Mouse (Mus musculus) lung, embryonic 14.5 days (tissue): Measurements from ENCODE around the gene Gm20388. TPM values are rescaled to one million over a fixed set of nuclear protein-coding genes. Genes with fewer than 3 reads are reported as not detected.

Experiments
- ATAC-seq: fragments of 200-750 bp; cut with Nextera tagmentation; 2 replicates; pipeline ENCODE4 v1.8.0; 2017; ENCODE audit warnings: mild to moderate bottlenecking, moderate TSS enrichment, moderate library complexity; ENCODE audit not compliant: insufficient read depth
- DNase-seq: peaks from one replicate; pipeline ENCODE4 v3.0.0-alpha.2; 2015
- H3K27ac ChIP-seq: fragments of 300-500 bp; sonication (generic); 2 replicates; pipeline ENCODE4 v1.5.1; 2014; ENCODE audit warnings: low read depth, mild to moderate bottlenecking, moderate library complexity
- H3K27me3 ChIP-seq: fragments of 300-500 bp; sonication (generic); 2 replicates; pipeline ENCODE4 v1.6.1; 2014; ENCODE audit warnings: low read length, control low read depth; ENCODE audit not compliant: insufficient read depth
- H3K36me3 ChIP-seq: fragments of 300-500 bp; sonication (generic); 2 replicates; pipeline ENCODE4 v1.6.1; 2014; ENCODE audit warnings: control low read depth; ENCODE audit not compliant: insufficient read depth
- H3K4me1 ChIP-seq: fragments of 300-500 bp; sonication (generic); 2 replicates; pipeline ENCODE4 v1.6.1; 2014; ENCODE audit warnings: antibody characterized with exemption, control low read depth; ENCODE audit not compliant: insufficient read depth
- H3K4me2 ChIP-seq: fragments of 300-500 bp; sonication (generic); 2 replicates; pipeline ENCODE4 v1.6.1; 2014; ENCODE audit warnings: mild to moderate bottlenecking
- H3K4me3 ChIP-seq: fragments of 300-500 bp; sonication (generic); 2 replicates; pipeline ENCODE4 v1.5.1; 2014; ENCODE audit warnings: low read depth, low read length
- H3K9ac ChIP-seq: fragments of 300-500 bp; sonication (generic); 2 replicates; pipeline ENCODE4 v1.6.1; 2014
- H3K9me3 ChIP-seq: fragments of 300-500 bp; sonication (generic); 2 replicates; pipeline ENCODE4 v1.6.1; 2016; ENCODE audit warnings: low read depth, low read length, control low read depth
- CTCF ChIP-seq: IDR thresholded peaks from 2 replicates; pipeline ENCODE4 v1.5.1; 2016; ENCODE audit warnings: antibody characterized with exemption, low read depth
- WGBS: fragments of 180-500 bp; shearing (Covaris S2); extraction: QIAGEN DNeasy Blood & Tissue Kit; methylation state at CpG from one replicate; pipeline ENCODE4 v1.1.7; 2014; 5-methylcytosine and 5-hydroxymethylcytosine counted together
- polyA plus RNA-seq: library from polyadenylated mRNA; unstranded; fragments of >200 nt; fragmentation: Nextera tagmentation; extraction: Ambion mirVana; gene quantifications from 2 replicates; pipeline ENCODE4 v1.2.1, GENCODE M21; 2014

The Gm20388 gene
- polyA plus RNA-seq, 1 experiment from 2014 or later = not detected

DNA sequence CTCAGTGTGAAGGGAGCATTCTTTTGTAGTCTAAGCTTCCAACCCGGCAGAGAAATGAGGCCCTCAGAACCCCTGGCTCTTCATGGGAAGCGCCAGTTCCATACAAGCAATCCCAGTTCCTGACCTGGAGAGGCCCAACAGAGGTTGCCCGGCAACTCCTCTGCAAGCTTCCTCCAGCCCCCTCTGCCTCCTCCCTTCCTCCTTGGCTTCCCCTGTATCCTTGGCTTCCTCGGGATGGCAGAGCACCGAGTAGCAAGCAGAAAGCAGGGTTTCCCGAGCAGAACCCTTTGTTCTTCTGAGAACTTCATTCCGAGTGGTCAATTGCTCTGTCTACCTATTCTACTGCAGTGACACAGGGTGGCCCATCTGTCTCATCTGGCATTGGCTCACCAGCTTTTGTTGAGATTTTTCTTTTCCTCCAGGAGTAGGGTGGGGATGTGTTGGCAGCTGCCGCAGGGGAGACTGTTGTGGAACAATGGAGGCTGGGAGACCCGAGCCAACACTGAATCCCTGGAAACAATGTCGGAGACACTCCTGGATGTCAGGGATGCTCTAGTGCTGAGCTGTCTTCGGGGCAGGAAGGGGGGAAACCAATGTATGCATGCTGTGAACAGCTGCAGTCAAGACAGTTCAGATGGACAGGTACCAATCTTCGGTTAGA, 2795.4 kb downstream of the Gm20388 start:
- 46% methylated on average over 12 of the region's 12 CpGs for WGBS
- no peak overlapping the region for H3K9ac ChIP-seq
- H3K27ac ChIP-seq = no peak overlapping the region
- no peaks in the 10 kb centered on the region for H3K9me3 ChIP-seq
- TF ChIP-seq CTCF = no peak
- H3K27me3 ChIP-seq = no peaks in the 10 kb centered on the region
- no peak overlapping the region for H3K4me3 ChIP-seq
- ATAC-seq (no peak), DNase-seq (no peak)
- H3K4me1 ChIP-seq = no peaks in the 10 kb centered on the region
- no peaks in the 10 kb centered on the region for H3K36me3 ChIP-seq
- no peak overlapping the region for H3K4me2 ChIP-seq

DNA sequence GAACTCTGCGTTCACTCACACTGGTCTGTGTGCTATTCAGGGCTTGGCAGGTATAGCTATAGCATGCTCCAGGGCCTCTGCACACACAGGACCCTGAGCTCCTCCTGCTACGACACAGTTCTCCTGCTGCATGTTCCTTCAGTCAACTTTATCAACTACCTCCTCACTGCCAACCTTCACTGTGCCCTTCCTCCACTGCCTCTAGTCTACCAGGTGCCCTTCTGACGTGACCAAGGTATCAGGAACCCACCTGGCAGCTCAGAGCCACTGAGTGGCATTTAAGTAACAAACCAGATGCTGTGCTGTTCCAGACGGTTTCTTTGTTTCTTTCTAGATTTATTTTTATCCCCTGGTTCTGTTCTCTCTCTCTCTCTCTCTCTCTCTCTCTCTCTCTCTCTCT, 2796.5 kb downstream of the Gm20388 start:
- Histone ChIP-seq H3K27ac (no peak overlapping the region), H3K4me3 (no peak overlapping the region), H3K9me3 (no peaks in the 10 kb centered on the region), H3K4me2 (no peak overlapping the region), H3K27me3 (no peaks in the 10 kb centered on the region), H3K36me3 (no peaks in the 10 kb centered on the region), H3K9ac (no peak overlapping the region), H3K4me1 (no peaks in the 10 kb centered on the region)
- no peak for DNase-seq
- ATAC-seq = no peak
- TF ChIP-seq CTCF = no peak
- 49% methylated on average over 4 of the region's 4 CpGs for WGBS

DNA sequence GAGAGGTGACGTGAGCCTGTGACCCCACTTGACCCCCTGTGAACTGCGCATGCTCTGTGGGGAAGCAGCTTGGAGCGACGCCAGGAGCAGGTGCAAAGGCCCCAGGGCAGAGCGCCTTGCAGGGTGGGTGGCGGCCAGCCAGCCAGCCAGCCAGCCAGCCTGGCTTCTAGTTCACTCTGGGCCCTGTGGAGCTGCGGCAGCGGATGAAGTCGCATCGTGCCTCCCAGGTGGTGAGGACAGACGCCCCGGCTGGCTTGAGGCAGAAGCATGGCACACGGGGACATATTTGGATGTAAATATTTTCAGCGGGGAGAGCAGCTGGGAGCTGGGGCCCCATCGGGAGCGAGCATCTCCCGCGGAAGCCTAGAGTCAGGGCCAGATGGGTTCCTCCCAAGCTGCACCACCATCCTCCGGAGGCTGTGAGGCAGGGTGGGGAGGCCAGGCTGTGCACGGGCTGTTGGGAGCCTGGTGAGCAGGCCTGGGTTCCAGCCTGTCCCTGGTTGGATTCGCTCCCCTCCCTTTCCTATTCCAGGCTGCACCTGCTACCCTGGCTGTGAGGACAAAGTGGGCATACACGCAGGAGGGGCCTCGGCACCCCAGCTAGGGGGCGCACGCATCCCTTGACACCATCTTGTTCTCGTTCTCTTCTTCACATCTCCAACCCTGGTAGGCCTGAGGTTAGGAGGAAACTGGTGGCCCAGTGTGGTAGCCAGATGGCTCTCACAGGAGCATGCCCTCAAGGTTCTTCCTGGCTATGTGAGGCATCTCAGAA, 2798.9 kb downstream of the Gm20388 start:
- Histone ChIP-seq H3K9ac (no peak overlapping the region), H3K4me2 (no peak overlapping the region), H3K4me3 (no peak overlapping the region), H3K27ac (no peak overlapping the region), H3K9me3 (no peaks in the 10 kb centered on the region), H3K4me1 (no peaks in the 10 kb centered on the region), H3K36me3 (no peaks in the 10 kb centered on the region), H3K27me3 (no peaks in the 10 kb centered on the region)
- ATAC-seq (no peak), DNase-seq (no peak)
- 42% methylated on average over 26 of the region's 26 CpGs for WGBS
- peak; percentile 38; the same call in 1 of the 2 replicates for TF ChIP-seq CTCF

DNA sequence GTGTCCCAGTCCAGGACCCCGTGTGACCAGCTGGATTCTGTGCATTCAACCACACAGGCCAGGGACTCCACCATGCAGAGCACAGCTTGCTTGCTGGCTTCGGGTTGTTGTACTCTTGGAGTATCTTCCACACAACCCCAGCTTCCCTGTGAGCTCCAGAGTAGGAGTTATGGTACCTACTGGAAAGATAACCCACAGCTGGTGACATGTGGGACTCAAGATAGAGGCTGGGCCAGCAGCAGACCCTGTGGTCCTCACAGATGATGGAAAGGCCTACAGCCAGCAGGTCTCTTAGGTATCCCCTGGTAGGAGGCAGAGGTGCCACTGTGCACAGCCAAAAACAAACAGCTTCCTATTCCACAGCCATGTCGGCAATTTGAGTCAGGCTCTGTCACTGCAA, 2800.8 kb downstream of the Gm20388 start:
- Histone ChIP-seq H3K4me3 (no peak overlapping the region), H3K27ac (no peak overlapping the region), H3K4me2 (no peak overlapping the region), H3K4me1 (no peaks in the 10 kb centered on the region), H3K9ac (no peak overlapping the region), H3K27me3 (no peaks in the 10 kb centered on the region), H3K9me3 (no peaks in the 10 kb centered on the region), H3K36me3 (no peaks in the 10 kb centered on the region)
- TF ChIP-seq CTCF = no peak
- DNase-seq = no peak
- no peak for ATAC-seq
- WGBS = 70% methylated on average over 3 of the region's 3 CpGs

DNA sequence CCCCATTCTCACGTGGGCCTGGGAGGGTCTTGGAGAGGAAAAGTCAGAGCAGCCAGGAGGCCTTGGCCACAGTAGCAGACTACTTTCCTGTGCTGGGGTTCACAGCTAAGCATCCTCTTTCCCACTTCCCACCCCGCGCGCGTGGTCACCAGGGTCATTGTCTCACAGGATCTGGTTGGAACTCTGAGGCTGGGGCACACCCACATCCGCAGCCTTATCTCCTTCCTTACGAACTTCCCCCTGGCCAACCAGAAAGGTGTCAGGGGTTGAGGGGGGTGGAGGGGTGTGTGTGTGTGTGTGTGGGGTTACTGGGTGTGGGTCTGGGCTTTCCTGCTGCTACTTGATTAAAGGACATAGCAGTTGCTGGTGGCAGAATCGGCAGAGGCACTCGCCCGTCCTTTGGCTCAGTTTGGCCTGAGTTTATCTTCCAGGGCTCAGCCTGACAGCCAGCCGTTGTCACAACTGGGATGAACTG, 2801.3 kb downstream of the Gm20388 start:
- no peak overlapping the region for H3K27ac ChIP-seq
- no peaks in the 10 kb centered on the region for H3K4me1 ChIP-seq
- no peak for TF ChIP-seq CTCF
- ATAC-seq (peak; percentile 62), DNase-seq (no peak)
- H3K9me3 ChIP-seq = no peaks in the 10 kb centered on the region
- H3K9ac ChIP-seq = no peak overlapping the region
- WGBS = 46% methylated on average over 11 of the region's 11 CpGs
- no peak overlapping the region for H3K4me2 ChIP-seq
- H3K27me3 ChIP-seq = no peaks in the 10 kb centered on the region
- H3K4me3 ChIP-seq = no peak overlapping the region
- no peaks in the 10 kb centered on the region for H3K36me3 ChIP-seq

DNA sequence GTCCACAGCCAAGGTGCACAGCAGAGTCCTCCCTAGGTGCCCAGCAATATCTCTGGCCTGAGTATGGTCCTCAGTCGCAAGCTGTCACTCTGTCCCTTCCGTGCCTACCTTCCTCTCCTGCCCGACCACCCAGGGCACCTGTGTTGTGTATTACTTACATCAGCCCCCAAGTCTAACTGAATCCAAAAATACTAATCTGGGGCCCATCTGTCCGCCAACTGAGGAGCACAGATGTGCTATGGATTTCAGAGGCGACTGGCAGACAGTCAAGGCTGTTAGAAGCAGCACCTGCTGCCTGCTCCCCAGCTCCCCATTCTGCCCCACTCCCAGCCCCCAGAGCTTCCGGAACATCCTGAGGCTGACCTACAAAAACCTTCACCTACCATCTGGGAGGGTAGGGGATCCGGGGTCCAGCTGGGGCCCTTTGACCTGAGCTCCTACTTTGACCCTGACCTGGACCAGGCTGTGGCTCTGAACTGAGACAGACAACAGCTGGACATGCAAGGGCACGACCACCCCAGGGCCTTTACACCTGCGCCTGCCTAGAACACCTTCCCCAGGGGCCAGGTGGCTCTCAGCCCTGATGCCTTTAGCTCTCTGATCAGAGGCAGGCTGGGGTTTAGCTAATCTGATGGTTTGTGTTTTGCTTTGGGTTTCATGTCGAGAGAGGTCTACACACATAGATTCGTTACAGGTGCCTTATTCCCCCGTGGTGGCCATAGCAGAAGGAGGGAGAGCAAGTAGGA, 2801.9 kb downstream of the Gm20388 start:
- no peaks in the 10 kb centered on the region for H3K36me3 ChIP-seq
- 67% methylated on average over 12 of the region's 12 CpGs for WGBS
- no peak overlapping the region for H3K9ac ChIP-seq
- H3K9me3 ChIP-seq = no peaks in the 10 kb centered on the region
- DNase-seq (no peak), ATAC-seq (no peak)
- no peak overlapping the region for H3K4me3 ChIP-seq
- H3K4me2 ChIP-seq = no peak overlapping the region
- no peak for TF ChIP-seq CTCF
- no peaks in the 10 kb centered on the region for H3K4me1 ChIP-seq
- H3K27ac ChIP-seq = no peak overlapping the region
- no peaks in the 10 kb centered on the region for H3K27me3 ChIP-seq

DNA sequence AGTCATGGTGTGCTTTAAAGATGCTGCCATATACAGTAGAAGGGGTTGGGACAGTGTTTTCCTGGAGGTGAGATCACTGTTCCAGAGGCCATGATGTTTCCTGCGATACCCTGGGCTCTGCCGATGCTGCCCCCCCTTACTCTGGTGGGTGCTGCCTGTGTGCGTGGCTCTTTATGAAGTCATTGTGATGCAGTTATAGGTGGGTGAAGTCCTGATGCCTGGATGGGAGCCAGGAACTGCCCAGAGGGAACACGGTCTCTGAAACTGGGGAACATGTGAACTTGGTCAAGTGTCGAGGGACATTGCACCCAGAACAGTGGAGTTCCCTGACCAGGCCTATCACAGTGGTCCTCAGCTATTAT, 2802.5 kb downstream of the Gm20388 start:
- no peak for DNase-seq
- Histone ChIP-seq H3K4me1 (no peaks in the 10 kb centered on the region), H3K4me3 (no peak overlapping the region), H3K9ac (no peak overlapping the region), H3K36me3 (no peaks in the 10 kb centered on the region), H3K27me3 (no peaks in the 10 kb centered on the region), H3K9me3 (no peaks in the 10 kb centered on the region), H3K27ac (no peak overlapping the region), H3K4me2 (no peak overlapping the region)
- 79% methylated on average over 5 of the region's 5 CpGs for WGBS
- TF ChIP-seq CTCF = no peak
- ATAC-seq = no peak
